Mouse (Mus musculus): ENCODE results near the gene Ap5s1.

- no peak for TF ChIP-seq CTCF (IDR thresholded peaks at IDR 0.05; ENCODE audit: control insufficient read depth, insufficient read depth, low read length)
- TF ChIP-seq POLR2A (IDR thresholded peaks at IDR 0.05; ENCODE audit: borderline replicate concordance, control insufficient read depth, low read depth, low read length) = no peak
Measured at GRCm38 (mm10) chr2:131171401-131172104, 35.3 kb upstream of the Ap5s1 start.

Measured in bone marrow, adult 2 months (tissue).